Mouse (Mus musculus) thymus, postnatal 25 days (tissue): ENCODE data around the gene Arhgap18.

Experiments
- DNase-seq: peaks from one replicate; pipeline ENCODE4 v3.0.0; 2022

Gene Arhgap18

GRCm38 (mm10) chr10:26832669-26833249, 79.5 kb downstream of the Arhgap18 start:
- DNase-seq, result no peak

- no peak for DNase-seq
Measured at GRCm38 (mm10) chr10:26833393-26833792, 80.2 kb downstream of the Arhgap18 start.

- DNase-seq, result no peak
Measured at GRCm38 (mm10) chr10:26849311-26849710, 96.1 kb downstream of the Arhgap18 start.

GRCm38 (mm10) chr10:26849854-26850253, 96.6 kb downstream of the Arhgap18 start:
- DNase-seq, result no peak

GRCm38 (mm10) chr10:26854556-26855100, 101.4 kb downstream of the Arhgap18 start:
- no peak for DNase-seq

- DNase-seq, result no peak
Measured at GRCm38 (mm10) chr10:26855851-26856535, 102.8 kb downstream of the Arhgap18 start.

GRCm38 (mm10) chr10:26857583-26857982, 104.4 kb downstream of the Arhgap18 start:
- no peak for DNase-seq

- no peak for DNase-seq
Measured at GRCm38 (mm10) chr10:26858537-26858936, 105.3 kb downstream of the Arhgap18 start.

GRCm38 (mm10) chr10:26861231-26861630, 108.0 kb downstream of the Arhgap18 start:
- DNase-seq, result no peak

- no peak for DNase-seq
Measured at GRCm38 (mm10) chr10:26862207-26862606, 109.0 kb downstream of the Arhgap18 start.

GRCm38 (mm10) chr10:26863982-26864381, 110.8 kb downstream of the Arhgap18 start:
- no peak for DNase-seq

- DNase-seq, result no peak
Measured at GRCm38 (mm10) chr10:26870802-26871201, 117.6 kb downstream of the Arhgap18 start.

GRCm38 (mm10) chr10:26877309-26877708, 124.1 kb downstream of the Arhgap18 start:
- no peak for DNase-seq

GRCm38 (mm10) chr10:26878924-26879600, 125.8 kb downstream of the Arhgap18 start:
- DNase-seq, result no peak

GRCm38 (mm10) chr10:26884949-26885348, 131.7 kb downstream of the Arhgap18 start:
- no peak for DNase-seq

- no peak for DNase-seq
Measured at GRCm38 (mm10) chr10:26889226-26889625, 136.0 kb downstream of the Arhgap18 start.

- no peak for DNase-seq
Measured at GRCm38 (mm10) chr10:26889754-26890153, 136.5 kb downstream of the Arhgap18 start.

- peak; percentile 73 for DNase-seq
Measured at GRCm38 (mm10) chr10:26890269-26890955, 137.2 kb downstream of the Arhgap18 start.

- no peak for DNase-seq
Measured at GRCm38 (mm10) chr10:26893091-26893490, 139.9 kb downstream of the Arhgap18 start.

GRCm38 (mm10) chr10:26895726-26896125, 142.5 kb downstream of the Arhgap18 start:
- no peak for DNase-seq

- DNase-seq, result no peak
Measured at GRCm38 (mm10) chr10:26900426-26900825, 147.2 kb downstream of the Arhgap18 start.

- DNase-seq, result no peak
Measured at GRCm38 (mm10) chr10:26903781-26904180, 150.6 kb downstream of the Arhgap18 start.

GRCm38 (mm10) chr10:26911176-26911575, 158.0 kb downstream of the Arhgap18 start:
- DNase-seq, result no peak
